Mouse (Mus musculus): ENCODE results near the gene Rbm20.

- TF ChIP-seq CTCF (IDR thresholded peaks at IDR 0.05; ENCODE audit: insufficient read depth, low read length) = no peak
- TF ChIP-seq POLR2A (IDR thresholded peaks at IDR 0.05; ENCODE audit: borderline replicate concordance, extremely low read depth, low read depth, low read length) = no peak
Observed at GRCm38 (mm10) chr19:53717364-53717763, 40.3 kb downstream of the Rbm20 start.

All from lung, adult 2 months (tissue).